Mouse (Mus musculus) lung, postnatal 0 days (tissue): ENCODE results near the gene Gmppa. TPM values are rescaled to one million over a fixed set of nuclear protein-coding genes. Genes with fewer than 3 reads are reported as not detected.

Source experiments
- ATAC-seq: fragments of 200-750 bp; cut with Nextera tagmentation; 2 replicates; pipeline ENCODE4 v1.8.0; 2017; ENCODE audit warnings: moderate library complexity
- DNase-seq: peaks from one replicate; pipeline ENCODE4 v3.0.0-alpha.2; 2016; ENCODE audit warnings: low spot score
- H3K27ac ChIP-seq: fragments of 300-500 bp; sonication (generic); 2 replicates; pipeline ENCODE4 v1.5.1; 2014; ENCODE audit warnings: antibody characterized with exemption, mild to moderate bottlenecking, low read length, mixed read lengths
- H3K27me3 ChIP-seq: fragments of 300-500 bp; sonication (generic); replicated peaks from 2 replicates; pipeline ENCODE4 v1.6.1; 2014; ENCODE audit warnings: low read length, mixed read lengths; ENCODE audit not compliant: insufficient read depth
- H3K36me3 ChIP-seq: fragments of 300-500 bp; sonication (generic); 2 replicates; pipeline ENCODE4 v1.6.1; 2014; ENCODE audit warnings: low read length, mixed read lengths; ENCODE audit not compliant: insufficient read depth
- H3K4me1 ChIP-seq: fragments of 300-500 bp; sonication (generic); 2 replicates; pipeline ENCODE4 v1.6.1; 2014; ENCODE audit warnings: antibody characterized with exemption, low read depth, low read length, mixed read lengths; ENCODE audit not compliant: insufficient read depth
- H3K4me2 ChIP-seq: fragments of 300-500 bp; sonication (generic); replicated peaks from 2 replicates; pipeline ENCODE4 v1.6.1; 2014; ENCODE audit warnings: low read depth, mild to moderate bottlenecking, low read length, moderate library complexity, mixed read lengths
- H3K4me3 ChIP-seq: fragments of 300-500 bp; sonication (generic); 2 replicates; pipeline ENCODE4 v1.5.1; 2014; ENCODE audit warnings: low read depth, low read length
- H3K9ac ChIP-seq: fragments of 300-500 bp; sonication (generic); replicated peaks from 2 replicates; pipeline ENCODE4 v1.6.1; 2014; ENCODE audit warnings: low read depth, mild to moderate bottlenecking
- H3K9me3 ChIP-seq: fragments of 300-500 bp; sonication (generic); 2 replicates; pipeline ENCODE4 v1.6.1; 2016; ENCODE audit warnings: low read length, mixed read lengths
- CTCF ChIP-seq: IDR thresholded peaks from 2 replicates; pipeline ENCODE4 v1.5.1; 2016; ENCODE audit warnings: antibody characterized with exemption, mild to moderate bottlenecking
- EP300 ChIP-seq: IDR thresholded peaks from 2 replicates; pipeline ENCODE4 v1.6.1; 2016; ENCODE audit warnings: antibody characterized with exemption, mild to moderate bottlenecking, control low read depth
- WGBS: fragments of 180-500 bp; shearing (Covaris S2); extraction: QIAGEN DNeasy Blood & Tissue Kit; methylation state at CpG from one replicate; pipeline ENCODE4 v1.1.7; 2014; 5-methylcytosine and 5-hydroxymethylcytosine counted together
- polyA plus RNA-seq: library from polyadenylated mRNA; unstranded; fragments of >200 nt; fragmentation: Nextera tagmentation; extraction: Ambion mirVana; gene quantifications from 2 replicates; pipeline ENCODE4 v1.2.1, GENCODE M21; 2015

Gene Gmppa
- polyA plus RNA-seq, 1 experiment from 2014 or later, result 58.9 TPM

- WGBS, result 6% methylated on average over 14 of the region's 14 CpGs
- ATAC-seq (peak; percentile 78), DNase-seq (peak; percentile 89)
- no peak overlapping the region for H3K27ac ChIP-seq
- H3K27me3 ChIP-seq, result peaks cover 8% of the 10 kb centered on the region; the same call in 1 of the 2 replicates
- no peaks in the 10 kb centered on the region for H3K36me3 ChIP-seq
- H3K4me1 ChIP-seq, result no peaks in the 10 kb centered on the region
- H3K9me3 ChIP-seq, result no peaks in the 10 kb centered on the region
- H3K4me3 ChIP-seq, result no peak overlapping the region
- no peak overlapping the region for H3K4me2 ChIP-seq
- H3K9ac ChIP-seq, result no peak overlapping the region
- TF ChIP-seq CTCF, result peak; percentile 92
- no peak for TF ChIP-seq EP300
Measured at GRCm38 (mm10) chr1:75467215-75467927, 31.6 kb downstream of the Gmppa start.

GRCm38 (mm10) chr1:75469287-75469825, 33.6 kb downstream of the Gmppa start:
- TF ChIP-seq EP300, result no peak
- TF ChIP-seq CTCF, result no peak
- peaks cover 6% of the 10 kb centered on the region; the same call in 1 of the 2 replicates for H3K27me3 ChIP-seq

GRCm38 (mm10) chr1:75476441-75476840, 40.7 kb downstream of the Gmppa start:
- Histone ChIP-seq H3K27ac (no peak overlapping the region), H3K9me3 (no peaks in the 10 kb centered on the region), H3K4me2 (no peak overlapping the region), H3K9ac (no peak overlapping the region), H3K36me3 (peaks cover 7% of the 10 kb centered on the region; the same call in 1 of the 2 replicates), H3K4me1 (peaks cover 3% of the 10 kb centered on the region; the same call in 1 of the 2 replicates), H3K4me3 (no peak overlapping the region), H3K27me3 (peaks cover 10% of the 10 kb centered on the region; the same call in 1 of the 2 replicates)
- TF ChIP-seq CTCF (no peak), EP300 (no peak)
- 95% methylated on average over 11 of the region's 11 CpGs for WGBS
- ATAC-seq (no peak), DNase-seq (no peak)

More at GRCm38 (mm10) chr1:75469287-75469825, 33.6 kb downstream of the Gmppa start:
- H3K36me3 ChIP-seq, result peaks cover 7% of the 10 kb centered on the region; the same call in 1 of the 2 replicates
- DNase-seq (no peak), ATAC-seq (no peak)
- H3K4me3 ChIP-seq, result no peak overlapping the region
- H3K9ac ChIP-seq, result no peak overlapping the region
- H3K9me3 ChIP-seq, result no peaks in the 10 kb centered on the region
- no peak overlapping the region for H3K4me2 ChIP-seq
- no peak overlapping the region for H3K27ac ChIP-seq
- 69% methylated on average over 17 of the region's 17 CpGs for WGBS
- no peaks in the 10 kb centered on the region for H3K4me1 ChIP-seq

- Histone ChIP-seq H3K9ac (no peak overlapping the region), H3K36me3 (peaks cover 7% of the 10 kb centered on the region; the same call in 1 of the 2 replicates), H3K27ac (no peak overlapping the region), H3K9me3 (no peaks in the 10 kb centered on the region), H3K4me3 (no peak overlapping the region), H3K4me1 (peaks cover 3% of the 10 kb centered on the region; the same call in 1 of the 2 replicates), H3K4me2 (0 out of 2 replicates have a peak overlapping the region, but pooled peaks have one; percentile 5), H3K27me3 (peaks cover 14% of the 10 kb centered on the region; the same call in 1 of the 2 replicates)
- WGBS, result 13% methylated on average over 35 of the region's 35 CpGs
- DNase-seq (peak; percentile 81), ATAC-seq (no peak)
- TF ChIP-seq CTCF (peak; percentile 81), EP300 (no peak)
Measured at GRCm38 (mm10) chr1:75477264-75477965, 41.7 kb downstream of the Gmppa start.

GRCm38 (mm10) chr1:75477966-75478290, 42.2 kb downstream of the Gmppa start:
- Histone ChIP-seq H3K9me3 (no peaks in the 10 kb centered on the region), H3K4me3 (no peak overlapping the region), H3K4me1 (peaks cover 3% of the 10 kb centered on the region; the same call in 1 of the 2 replicates), H3K27ac (no peak overlapping the region), H3K36me3 (peaks cover 7% of the 10 kb centered on the region; the same call in 1 of the 2 replicates), H3K9ac (no peak overlapping the region), H3K4me2 (peak overlapping the region; percentile 85), H3K27me3 (peaks cover 18% of the 10 kb centered on the region; the same call in 1 of the 2 replicates)
- no peak for TF ChIP-seq CTCF
- 35% methylated on average over 3 of the region's 3 CpGs for WGBS
- DNase-seq (no peak), ATAC-seq (no peak)

- peak; percentile 73 for DNase-seq
- WGBS, result 0% methylated on average over 17 of the region's 25 CpGs
- Histone ChIP-seq H3K9me3 (no peaks in the 10 kb centered on the region), H3K4me2 (peak overlapping the region; percentile 85), H3K9ac (peak overlapping the region; percentile 58), H3K4me1 (peaks cover 3% of the 10 kb centered on the region; the same call in 1 of the 2 replicates), H3K36me3 (peaks cover 6% of the 10 kb centered on the region; the same call in 1 of the 2 replicates), H3K27ac (peak overlapping the region; percentile 84), H3K27me3 (peaks cover 22% of the 10 kb centered on the region; the same call in 1 of the 2 replicates), H3K4me3 (peak overlapping the region; percentile 67)
- TF ChIP-seq EP300 (no peak), CTCF (peak; percentile 1; the same call in 1 of the 2 replicates)
- ATAC-seq, result peak; percentile 21
Measured at GRCm38 (mm10) chr1:75478497-75478896, 42.8 kb downstream of the Gmppa start.
